Mouse (Mus musculus) cerebellum, adult (tissue): ENCODE results near the gene Paics.
A peak's percentile ranks its signal among the peaks of the same experiment; 100 is the strongest.
"Not testable (repeated sequence)": the region's sequence is repeated elsewhere in the genome, so short reads cannot be mapped to it uniquely, and the experiment has no call there.

ENCODE experiments used
- ATAC-seq: cut with Nextera tagmentation; 2 replicates; pipeline ENCODE4 v1.9.2; 2017; ENCODE audit warnings: mild to moderate bottlenecking, moderate library complexity, mixed read lengths; ENCODE audit not compliant: insufficient number of reproducible peaks, low FRiP score, low TSS enrichment

Gene Paics

DNA sequence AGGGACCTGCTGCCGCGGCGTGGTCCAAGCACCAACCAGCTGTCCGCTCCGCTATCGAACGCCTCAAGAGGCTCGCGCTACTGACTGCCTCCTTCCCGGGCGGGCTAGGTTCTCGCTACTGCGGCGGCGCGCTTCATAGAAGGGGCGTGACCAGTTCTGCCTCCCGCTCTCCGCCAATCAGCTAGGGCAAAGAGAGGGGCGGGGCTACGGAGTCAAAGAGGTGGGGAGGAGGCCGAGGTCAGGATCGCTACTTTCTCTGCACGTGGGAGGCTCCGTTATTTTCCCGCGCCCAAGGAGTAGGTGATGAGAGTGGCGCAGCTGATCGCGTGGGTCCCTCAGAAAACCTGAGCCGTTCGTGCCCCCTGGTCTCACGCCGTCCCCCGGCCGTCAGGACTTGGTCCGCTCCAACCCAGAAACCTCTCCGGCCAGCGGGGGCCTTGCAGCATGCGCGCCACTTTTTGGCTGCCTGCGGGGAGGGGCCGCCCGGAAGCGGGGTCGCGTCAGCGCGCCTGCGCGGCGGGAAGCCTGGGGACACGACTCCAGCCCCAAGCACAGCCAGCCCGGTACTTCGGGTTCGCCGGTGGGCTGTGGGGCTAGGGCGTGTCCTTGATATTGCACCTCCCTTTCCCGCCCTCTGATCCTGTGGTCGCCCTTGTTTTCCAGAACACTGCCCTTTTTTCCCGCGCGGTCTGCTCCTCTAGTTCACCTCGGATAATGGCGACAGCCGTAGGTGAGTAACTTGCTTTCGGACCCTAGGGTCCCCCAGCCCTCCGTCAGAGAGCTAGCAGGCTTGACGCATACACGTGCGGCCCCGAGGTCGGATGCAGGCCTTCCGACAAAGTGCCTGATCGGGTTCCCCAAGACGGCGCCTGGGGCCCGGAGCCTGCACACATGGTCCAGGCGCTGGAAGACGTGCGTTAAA is at the start of gene Paics, which contains the start of gene Ppat:
Gene Paics (plus strand): TSS at position 202 of the 922 bp plus-strand sequence.
Gene Ppat (minus strand): TSS at position 473 of the 922 bp plus-strand sequence.
- peak; percentile 93 for ATAC-seq

DNA sequence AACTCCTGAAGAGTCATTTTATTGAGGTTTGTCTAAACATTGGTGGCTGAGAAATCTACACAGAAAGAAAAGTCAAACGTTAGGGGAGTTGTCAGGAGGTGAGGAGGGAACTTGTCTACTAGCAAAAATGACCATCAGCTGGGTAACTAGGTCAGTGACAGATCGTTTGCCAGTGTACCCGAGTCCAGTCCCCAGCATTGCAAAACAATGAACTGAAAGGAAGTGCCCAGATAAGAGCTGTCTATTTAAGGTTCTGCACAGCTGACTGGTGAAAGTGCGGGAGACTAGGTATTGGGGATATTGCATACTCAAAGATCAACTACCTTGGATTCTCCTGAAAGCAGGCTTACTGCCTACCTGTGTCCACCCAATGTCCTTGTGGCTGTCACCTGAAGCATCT is 49.0 kb upstream of the Paics start:
- ATAC-seq = no peak

DNA sequence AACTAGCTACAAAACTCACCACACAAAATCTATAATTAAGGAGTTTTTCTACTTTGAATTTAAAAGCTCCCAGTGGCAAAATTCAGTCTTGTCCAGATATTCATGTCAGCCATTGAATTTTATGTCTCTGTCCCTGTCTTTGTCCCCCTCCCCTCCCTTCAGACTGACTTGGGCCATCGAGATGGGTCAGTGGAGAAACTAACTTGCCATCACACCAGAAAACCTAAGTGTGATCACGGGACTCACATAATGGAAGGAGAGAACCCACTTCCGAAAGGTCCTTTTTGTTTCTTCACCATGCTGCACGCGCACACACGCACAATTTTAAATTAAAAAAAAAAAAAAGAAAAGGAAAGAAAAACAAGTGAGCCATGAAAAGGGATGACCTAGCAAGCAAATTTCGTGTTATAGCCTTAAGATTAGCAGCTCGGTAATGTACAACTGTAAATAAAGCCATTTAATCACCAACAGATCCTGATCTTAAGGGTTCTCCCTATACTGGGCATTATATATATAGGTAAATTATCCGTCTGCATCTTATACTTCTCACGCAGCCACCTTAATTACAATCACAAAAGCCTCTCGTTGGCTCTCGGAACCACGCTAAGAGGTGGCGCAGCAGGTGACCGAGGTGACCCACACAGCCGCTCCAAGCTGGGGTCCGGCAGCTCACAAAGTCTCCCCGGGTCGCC is 46.2 kb upstream of the Paics start:
- ATAC-seq = no peak

DNA sequence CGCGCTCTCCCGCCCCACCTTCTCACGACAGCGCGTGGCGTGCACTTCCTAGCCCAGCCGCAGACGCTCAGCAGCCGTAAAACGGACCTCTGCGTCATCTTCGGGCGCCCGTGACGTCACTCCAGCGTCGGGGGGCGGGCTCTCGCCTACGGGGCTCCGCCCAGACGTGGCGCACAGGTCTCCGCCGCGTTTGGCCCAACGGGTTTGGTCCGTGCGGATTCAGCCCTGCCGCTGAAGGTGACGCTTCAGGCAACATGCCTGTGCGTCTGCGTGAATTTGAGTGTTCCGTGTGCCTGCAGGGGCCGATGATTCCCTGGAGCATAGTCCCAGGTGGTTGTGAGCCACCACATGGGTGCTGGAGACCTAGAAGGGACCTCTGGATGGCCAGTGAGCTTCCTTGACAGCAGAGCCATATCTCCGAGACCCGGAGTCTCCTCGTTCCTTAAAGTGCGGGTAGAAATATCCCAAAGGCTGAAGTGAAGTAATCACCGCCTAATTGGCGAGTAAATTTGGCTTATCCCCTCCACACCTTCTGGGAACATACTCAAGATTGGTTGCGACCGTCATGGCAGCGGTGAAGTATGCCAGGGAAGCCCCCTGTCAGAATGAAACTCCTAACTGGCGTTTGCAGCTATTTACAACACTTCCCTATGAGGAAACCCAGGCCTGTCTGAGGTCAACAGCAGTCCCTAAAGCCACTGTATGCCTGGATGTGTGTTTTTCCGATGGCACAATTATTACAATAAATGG is 45.5 kb upstream of the Paics start, which contains the start of gene Aasdh:
Gene Aasdh (minus strand): TSS at position 110 of the 750 bp plus-strand sequence.
- peak; percentile 94 for ATAC-seq

DNA sequence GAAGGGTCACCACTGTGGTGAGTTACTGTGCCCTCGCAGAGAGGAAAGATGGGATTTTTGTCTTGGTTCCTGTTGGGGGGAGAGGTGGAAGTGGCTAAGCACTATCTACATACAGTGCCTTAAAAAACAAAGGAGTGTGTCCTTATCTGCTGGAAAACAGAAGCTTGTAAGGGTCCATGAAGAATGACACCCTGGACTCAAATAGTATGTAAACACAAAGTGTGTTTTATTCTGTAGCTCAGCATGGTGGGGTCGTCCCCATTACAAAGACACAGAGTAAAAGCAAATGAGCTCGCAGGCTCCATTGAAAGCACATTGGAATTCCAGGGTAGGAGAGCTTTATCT is 45.0 kb upstream of the Paics start:
- ATAC-seq = no peak

DNA sequence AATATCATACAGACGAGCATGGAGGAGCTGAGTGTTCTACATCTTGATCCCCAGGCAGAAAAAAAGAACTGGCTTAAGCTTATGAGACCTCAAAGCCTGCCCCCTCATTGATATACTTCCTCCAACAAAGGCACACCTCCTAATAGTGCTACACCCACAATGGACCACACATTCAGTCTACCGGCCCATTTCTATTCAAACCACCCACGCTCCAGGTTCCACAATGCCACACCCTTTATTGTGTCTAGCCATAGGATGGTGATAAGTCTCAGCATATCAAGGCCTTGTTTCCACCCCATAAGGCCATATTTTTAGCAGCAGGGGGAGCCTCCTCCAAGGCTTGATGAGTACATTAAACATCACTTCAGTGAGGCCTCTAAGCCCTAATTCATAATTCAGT is 40.3 kb upstream of the Paics start:
- ATAC-seq = no peak

DNA sequence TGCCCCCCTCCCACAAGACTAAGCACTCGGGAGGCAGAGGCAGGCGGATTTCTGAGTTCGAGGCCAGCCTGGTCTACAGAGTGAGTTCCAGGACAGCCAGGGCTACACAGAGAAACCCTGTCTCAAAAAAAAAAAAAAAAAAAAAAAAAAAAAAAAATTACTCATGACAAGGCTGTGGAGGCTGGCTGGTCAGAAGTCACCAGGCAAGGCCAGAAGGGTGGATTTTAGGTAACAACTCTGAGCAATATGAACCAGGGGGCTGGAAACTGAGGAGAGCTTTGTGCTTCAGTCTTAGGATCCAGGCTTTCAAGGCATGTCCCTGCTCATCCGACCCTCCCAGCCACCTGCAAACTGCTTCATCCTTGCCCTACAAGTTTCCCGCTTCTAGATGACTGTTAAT is 38.6 kb upstream of the Paics start:
- not testable (repeated sequence) for ATAC-seq

DNA sequence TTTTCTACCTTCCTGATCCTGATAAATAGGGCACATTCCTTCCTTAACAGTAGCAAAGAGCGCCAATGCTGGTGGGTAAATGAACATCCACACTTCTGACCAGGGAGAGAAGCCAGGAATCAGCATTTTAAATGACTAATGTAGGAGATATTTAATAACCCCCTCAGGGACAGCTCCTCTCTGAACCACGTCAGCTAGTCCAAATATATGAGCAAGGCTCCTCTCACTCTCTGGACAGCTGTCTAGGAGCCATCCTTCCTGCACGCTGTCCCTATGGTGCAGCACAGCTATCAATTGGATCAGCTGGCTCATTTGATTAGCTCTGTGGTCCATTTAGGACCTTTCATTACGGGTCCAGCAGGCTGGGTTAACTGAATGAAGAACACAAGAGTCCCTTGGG is 28.3 kb upstream of the Paics start:
- ATAC-seq = no peak

DNA sequence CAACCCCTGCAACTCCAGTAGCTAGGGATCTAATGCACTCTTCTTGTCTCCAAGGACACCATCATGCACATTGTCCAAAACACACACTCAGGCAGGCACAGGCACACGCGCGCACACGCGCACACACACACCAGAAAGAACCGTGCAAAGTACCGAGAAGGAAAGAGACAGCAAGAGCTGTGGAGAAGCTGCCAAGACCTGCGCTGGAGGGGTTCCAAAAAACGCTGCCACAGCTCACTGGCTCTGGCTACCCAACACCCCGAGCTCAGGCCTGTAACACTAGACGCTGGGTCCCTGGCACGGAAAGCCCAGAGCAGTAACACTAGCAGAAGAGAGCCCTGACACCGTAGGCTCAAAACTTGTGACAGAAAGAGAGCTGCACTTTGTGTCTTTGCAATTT is 27.7 kb upstream of the Paics start:
- peak; percentile 74; the same call in 1 of the 2 replicates for ATAC-seq

DNA sequence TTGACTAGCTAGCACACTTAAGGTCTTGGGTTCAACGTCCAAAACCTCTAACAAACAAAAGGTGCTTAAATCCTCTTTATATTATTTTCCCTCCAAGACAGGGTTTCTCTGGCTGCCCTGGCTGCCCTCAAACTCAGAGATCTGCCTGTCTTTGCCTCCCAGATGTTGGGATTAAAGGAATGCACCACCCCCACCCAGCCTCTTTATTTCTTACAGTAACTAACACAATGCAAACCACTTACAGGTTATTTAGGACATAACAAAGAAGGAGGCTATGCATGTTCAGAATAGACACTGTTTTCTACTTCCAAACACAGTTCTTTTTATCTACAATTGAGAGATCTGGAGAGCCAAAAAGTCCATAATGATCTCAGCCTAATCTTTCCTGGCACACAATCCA is 26.8 kb upstream of the Paics start:
- no peak for ATAC-seq

DNA sequence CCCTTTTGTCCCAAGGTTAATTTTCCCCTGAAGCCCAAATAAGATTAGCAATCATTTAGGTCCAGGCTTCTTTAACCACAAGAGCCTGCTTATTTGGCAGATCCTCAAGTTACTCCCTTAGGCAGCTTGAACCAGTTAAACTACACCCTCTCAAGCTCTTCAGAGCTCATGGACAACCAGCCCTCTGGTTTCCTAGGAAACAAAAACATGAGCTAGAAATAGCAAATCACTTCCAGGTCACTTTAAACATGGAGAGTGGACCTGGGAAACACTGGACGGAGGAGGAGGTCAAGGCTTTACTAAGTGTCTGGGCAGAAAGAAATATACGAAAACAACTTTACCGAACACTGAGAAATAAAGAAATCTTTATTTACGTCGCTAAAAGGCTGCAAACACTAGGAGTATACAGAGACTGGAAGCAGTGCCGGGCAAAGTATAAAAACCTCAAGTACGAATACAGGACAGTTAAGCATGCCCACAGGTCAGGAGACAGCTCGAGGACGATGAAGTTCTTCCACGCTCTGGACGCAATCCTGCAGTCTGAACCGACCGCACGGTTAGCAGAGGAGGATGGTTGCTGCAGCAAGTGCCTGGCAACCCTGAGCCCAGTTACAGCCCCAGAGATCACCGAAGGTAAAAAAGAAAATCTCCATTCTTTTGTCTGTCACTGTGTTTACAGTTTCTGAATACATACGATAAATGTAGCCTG is 22.8 kb upstream of the Paics start:
- no peak; the same call in 1 of the 2 replicates for ATAC-seq

DNA sequence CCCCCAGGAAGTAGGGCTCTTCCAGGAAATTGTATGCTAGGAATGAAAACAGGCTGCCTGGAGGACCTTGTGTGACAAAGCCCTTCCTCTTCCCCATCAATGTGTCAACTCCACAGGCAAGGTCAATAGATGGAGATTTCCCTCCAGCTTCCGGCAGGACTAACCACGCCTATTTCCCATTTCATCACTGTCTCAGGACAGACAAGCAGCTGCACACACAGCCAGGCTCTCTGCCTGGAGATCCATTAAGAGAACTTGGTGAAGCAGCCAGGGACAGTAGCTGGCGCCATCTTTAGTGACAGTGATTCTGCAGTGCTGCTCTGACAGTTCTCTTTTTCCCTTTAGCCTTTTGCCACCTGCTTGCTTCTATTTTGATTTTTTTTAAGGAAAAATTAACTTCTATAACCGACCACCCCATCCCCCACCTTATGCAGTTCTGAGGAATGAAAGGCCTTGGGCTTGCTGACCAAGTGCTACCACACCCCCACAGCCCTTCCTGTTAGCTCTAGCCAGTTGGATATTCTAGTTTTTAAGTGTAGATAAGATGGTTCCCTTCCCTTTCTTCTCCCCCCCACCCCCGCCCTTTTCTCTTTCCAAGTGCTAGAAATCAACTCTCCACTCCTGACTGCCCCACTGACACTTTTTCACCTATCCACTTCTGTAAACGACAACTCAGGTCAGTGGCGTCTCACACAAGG is 21.8 kb upstream of the Paics start:
- no peak for ATAC-seq

DNA sequence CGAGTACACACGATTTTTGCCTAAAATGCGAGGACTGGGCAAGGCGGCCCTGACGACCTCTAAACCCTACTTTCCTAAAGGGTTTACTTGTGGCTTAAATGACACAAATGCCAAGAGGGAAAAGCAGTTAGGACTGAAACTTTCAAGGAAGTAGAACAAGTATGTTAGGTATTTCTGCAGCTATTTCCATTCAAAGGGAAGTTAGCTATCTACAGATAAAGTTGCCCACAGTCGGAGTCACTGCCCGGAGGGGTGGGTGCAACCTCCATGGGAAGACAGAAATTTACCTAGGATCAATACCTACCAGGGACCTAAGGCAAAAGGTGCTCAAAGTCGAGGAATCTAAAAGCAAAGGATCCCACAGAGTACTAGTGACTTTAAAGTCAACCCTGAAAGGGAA is 11.4 kb upstream of the Paics start:
- no peak for ATAC-seq

DNA sequence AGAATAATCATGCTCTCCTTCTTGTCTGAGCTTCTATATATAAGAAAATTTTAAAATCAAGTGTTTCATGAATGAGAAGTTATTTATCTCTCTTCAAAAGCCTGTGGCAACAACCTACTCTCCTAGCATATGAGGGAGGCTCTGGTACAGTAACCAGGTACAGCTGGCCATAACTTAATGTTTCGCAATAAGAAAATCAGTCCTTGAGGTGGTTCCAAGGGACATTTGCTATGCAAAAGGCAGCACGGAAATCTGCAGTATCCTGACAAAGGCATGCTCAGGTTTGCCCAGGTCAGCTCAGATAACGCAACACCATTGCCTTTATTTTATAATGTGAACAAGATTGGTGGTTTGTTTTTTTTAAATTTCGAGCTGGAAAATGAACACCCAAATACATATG is 9.1 kb upstream of the Paics start:
- no peak for ATAC-seq

DNA sequence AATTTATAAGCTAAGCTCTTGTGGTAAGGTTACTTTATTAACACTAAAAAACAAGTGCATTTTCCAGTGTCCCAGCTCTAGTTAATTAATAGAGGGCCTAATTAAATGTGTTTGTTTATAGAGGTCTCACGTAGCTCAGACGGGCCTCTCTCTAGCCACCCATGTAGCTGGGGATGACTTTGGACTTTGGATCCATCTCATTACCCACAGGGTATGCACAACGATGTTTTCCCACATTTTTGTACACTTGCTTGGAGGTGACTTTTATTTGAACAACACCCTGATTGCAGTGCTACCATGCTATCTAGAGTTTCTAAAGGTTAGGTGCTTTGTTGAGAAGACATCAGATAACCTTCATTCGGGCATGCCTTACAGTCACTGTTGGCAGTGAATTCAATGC is 8.6 kb upstream of the Paics start:
- ATAC-seq = no peak

DNA sequence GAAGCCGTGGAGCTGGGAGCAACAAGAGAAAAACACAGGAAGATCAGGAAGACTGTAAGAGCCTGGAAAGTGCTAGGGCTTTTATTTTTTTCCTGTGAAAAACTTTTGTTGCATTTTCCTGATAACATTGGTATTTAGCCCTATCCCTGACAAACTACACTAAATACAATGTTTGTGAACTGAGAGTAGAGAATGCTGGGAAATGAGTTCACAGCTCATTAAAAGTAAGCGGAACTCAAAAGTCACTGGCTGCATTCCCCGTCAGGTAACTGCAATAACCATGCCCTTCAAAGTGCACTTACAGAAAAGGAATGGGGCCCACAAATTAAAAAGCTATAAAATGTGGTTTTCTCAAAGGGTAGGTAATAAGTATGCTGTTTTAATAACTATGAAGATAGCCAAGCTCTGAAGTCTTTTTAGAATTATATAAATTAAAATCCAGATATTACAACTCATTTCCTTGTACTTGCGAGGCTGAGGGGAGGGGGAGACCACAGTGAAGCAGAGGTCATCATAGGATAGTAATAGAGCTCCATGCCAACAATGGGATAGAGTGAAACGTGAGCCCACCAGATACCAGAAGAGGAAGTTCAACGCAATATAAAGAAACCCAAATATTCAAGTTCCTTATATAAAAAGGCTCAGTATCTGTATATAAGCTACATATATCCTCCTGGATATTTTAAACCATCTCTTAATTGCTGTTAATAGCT is 6.0 kb upstream of the Paics start:
- no peak for ATAC-seq

DNA sequence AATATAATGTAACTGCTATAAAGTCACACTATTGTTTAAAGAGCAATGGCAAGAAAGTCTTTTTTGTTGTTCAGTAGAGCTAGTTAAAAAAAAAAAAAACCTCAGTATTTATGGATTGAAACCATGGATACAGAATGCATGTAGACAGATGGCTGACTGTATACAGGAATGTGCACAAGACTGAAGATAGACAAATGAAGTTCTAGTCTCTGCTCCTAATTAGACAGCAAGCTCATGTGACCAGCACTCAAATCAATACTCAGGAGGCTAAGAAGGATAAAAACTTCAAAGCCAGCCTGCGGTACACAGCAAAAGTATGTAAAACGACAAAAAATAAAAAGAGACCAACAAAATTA is 5.5 kb upstream of the Paics start:
- no peak for ATAC-seq

DNA sequence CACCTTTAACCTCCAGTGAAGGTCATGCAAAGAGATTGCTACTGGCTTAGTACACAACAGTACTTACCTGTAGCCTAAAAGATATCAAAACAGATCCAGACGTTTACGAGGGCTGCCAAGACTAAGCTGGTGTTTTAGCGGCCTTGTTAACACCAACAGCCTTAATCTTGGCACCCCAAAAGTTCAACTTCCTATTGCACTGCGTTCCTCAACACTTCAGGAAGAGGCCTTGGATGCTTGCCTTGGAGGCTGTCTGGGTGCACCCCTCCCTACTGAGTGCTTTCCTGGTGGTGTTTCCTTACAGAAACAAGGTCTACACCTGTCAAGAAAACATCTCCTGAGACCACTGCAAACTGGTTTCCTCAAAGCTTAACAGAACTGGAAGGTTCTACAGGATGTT is 4.0 kb upstream of the Paics start:
- ATAC-seq = no peak

DNA sequence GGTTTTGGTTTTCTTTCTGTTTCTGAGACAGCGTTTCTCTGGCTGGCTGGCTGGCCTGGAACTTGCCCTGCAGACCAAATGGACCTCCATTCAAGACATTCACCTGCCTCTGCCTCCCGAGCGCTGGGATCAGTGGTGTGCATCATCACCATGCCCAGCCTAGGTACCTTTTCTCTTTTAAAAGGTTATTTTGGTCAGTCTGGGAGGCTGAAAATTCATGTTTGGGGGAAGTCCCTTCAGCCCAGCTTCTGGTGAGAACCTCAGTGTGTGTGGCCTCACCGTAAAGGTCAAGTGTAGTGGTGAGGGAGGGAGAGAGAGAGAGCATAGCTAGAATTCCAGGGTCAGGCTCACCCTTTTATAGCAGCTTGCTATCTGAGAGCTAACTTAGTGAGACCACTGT is 3.3 kb upstream of the Paics start:
- ATAC-seq = no peak
